Mouse (Mus musculus): ENCODE data around the gene Vmn1r89. TPM values are rescaled to one million over a fixed set of nuclear protein-coding genes. Genes with fewer than 3 reads are reported as not detected.
A peak's percentile ranks its signal among the peaks of the same experiment; 100 is the strongest.

The Vmn1r89 gene
- total RNA-seq (2017) = not detected in 2 replicates

GRCm38 (mm10) chr7:13212720-13213119 lies at the start of gene Vmn1r89:
Gene Vmn1r89 (plus strand): TSS chr7:13213020.
- no peak for ATAC-seq (replicated peaks in 1 of 2; ENCODE audit: insufficient read depth in 1 of 2, low FRiP score in 2 of 2, low TSS enrichment in 1 of 2, low read depth in 1 of 2, poor library complexity in 2 of 2, severe bottlenecking in 2 of 2)

GRCm38 (mm10) chr7:13260746-13261700 lies 48.2 kb downstream of the Vmn1r89 start:
- ATAC-seq (replicated peaks in 1 of 2; ENCODE audit: insufficient read depth in 1 of 2, low FRiP score in 2 of 2, low TSS enrichment in 1 of 2, low read depth in 1 of 2, poor library complexity in 2 of 2, severe bottlenecking in 2 of 2) = peak in 1 of 2 experiments; percentile 21; a peak in 1 of 4 replicates

GRCm38 (mm10) chr7:13263851-13264250 lies 51.0 kb downstream of the Vmn1r89 start:
- no peak for ATAC-seq (replicated peaks in 1 of 2; ENCODE audit: insufficient read depth in 1 of 2, low FRiP score in 2 of 2, low TSS enrichment in 1 of 2, low read depth in 1 of 2, poor library complexity in 2 of 2, severe bottlenecking in 2 of 2)

GRCm38 (mm10) chr7:13264396-13264795 lies 51.6 kb downstream of the Vmn1r89 start:
- ATAC-seq (replicated peaks in 1 of 2; ENCODE audit: insufficient read depth in 1 of 2, low FRiP score in 2 of 2, low TSS enrichment in 1 of 2, low read depth in 1 of 2, poor library complexity in 2 of 2, severe bottlenecking in 2 of 2) = no peak

DNA sequence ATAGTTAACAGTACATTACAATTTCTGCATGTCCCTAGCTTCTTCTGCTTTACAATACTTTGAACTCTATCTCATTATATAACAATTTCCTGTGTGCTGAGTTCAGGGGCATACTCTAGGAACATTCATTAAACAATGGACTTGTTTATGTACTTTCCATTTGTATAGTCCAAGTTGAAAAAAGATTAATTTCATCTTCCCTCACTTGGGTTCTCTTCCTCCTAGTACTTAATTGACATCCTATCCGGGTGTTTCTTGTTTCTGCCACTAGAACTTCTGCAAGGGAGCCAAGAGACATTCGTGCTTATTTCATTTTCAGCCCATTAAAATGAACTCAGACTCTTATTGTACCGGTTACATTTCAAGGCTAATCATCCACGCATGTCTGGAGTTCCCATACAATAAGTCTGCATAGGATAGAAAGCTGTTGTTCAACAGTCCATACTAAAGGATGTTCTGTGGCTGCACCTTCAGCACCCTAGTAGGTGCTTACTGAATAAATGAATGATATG lies 56.0 kb downstream of the Vmn1r89 start:
- ATAC-seq (replicated peaks in 1 of 2; ENCODE audit: insufficient read depth in 1 of 2, low FRiP score in 2 of 2, low TSS enrichment in 1 of 2, low read depth in 1 of 2, poor library complexity in 2 of 2, severe bottlenecking in 2 of 2) = no peak

DNA sequence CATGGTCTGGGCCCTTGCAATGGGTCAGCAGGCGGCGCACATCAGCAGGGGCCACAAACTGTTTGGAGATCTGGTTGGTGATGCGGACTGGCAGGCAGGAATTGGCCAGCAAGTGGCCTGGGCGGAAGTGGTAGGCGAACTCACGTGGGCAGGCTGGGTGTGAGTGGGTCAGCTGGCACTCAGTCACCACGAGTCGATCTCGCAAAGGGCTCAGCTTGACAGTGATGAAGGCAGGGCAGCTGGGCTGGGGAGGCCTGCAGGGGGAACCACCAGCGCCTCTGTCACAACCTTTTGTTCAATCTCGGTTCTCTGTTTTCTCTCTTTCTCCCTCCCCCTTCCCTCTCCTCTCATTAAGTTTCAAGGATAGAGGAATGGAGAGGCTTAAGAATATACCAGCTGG lies 56.6 kb downstream of the Vmn1r89 start:
- ATAC-seq (replicated peaks in 1 of 2; ENCODE audit: insufficient read depth in 1 of 2, low FRiP score in 2 of 2, low TSS enrichment in 1 of 2, low read depth in 1 of 2, poor library complexity in 2 of 2, severe bottlenecking in 2 of 2) = no peak; a peak in 1 of 4 replicates

Other genes with a start within 250 kb of the Vmn1r89 start
- gene Zfp324, start 247.2 kb upstream of the Vmn1r89 start, total RNA-seq (2017) = 6.9 and 10.6 TPM in 2 replicates
- 3.7 and 6.4 TPM in 2 replicates for gene Zfp446, start 235.2 kb upstream of the Vmn1r89 start, total RNA-seq (2017)
- gene Slc27a5, start 214.8 kb upstream of the Vmn1r89 start, total RNA-seq (2017) = not detected in 2 replicates
- gene Trim28, start 213.9 kb upstream of the Vmn1r89 start, total RNA-seq (2017) = 478 and 595 TPM in 2 replicates
- 5.4 and 6.9 TPM in 2 replicates for gene Zbtb45, start 203.0 kb upstream of the Vmn1r89 start, total RNA-seq (2017)
- gene Chmp2a, start 178.2 kb upstream of the Vmn1r89 start, total RNA-seq (2017) = 165 and 183 TPM in 2 replicates
- gene Ube2m, start 174.7 kb upstream of the Vmn1r89 start, total RNA-seq (2017) = 124 and 146 TPM in 2 replicates
- 0.81 and 1.2 TPM in 2 replicates for gene Mzf1, start 158.3 kb upstream of the Vmn1r89 start, total RNA-seq (2017)
- not detected in 2 replicates for gene Vmn1r85, start 117.8 kb upstream of the Vmn1r89 start, total RNA-seq (2017)
- not detected in 2 replicates for gene Vmn1r86, start 93.1 kb upstream of the Vmn1r89 start, total RNA-seq (2017)
- gene Vmn1r87, start 72.9 kb upstream of the Vmn1r89 start, total RNA-seq (2017) = not detected in 2 replicates
- gene Vmn1r88, start 53.5 kb upstream of the Vmn1r89 start, total RNA-seq (2017) = not detected in 2 replicates
- gene Lig1, start 64.3 kb downstream of the Vmn1r89 start, total RNA-seq (2017) = 70.4 and 138 TPM in 2 replicates
- gene Zswim9, start 65.7 kb downstream of the Vmn1r89 start, total RNA-seq (2017) = 7.1 and 7.2 TPM in 2 replicates
- 1.9 and 3.0 TPM in 2 replicates for gene Pla2g4c, start 111.6 kb downstream of the Vmn1r89 start, total RNA-seq (2017)
- not detected in 2 replicates for gene Cabp5, start 185.1 kb downstream of the Vmn1r89 start, total RNA-seq (2017)
- not detected in 2 replicates for gene Bsph1, start 237.8 kb downstream of the Vmn1r89 start, total RNA-seq (2017)